Mouse (Mus musculus) embryonic facial prominence, embryonic 14.5 days (tissue): Measurements from ENCODE around the gene Gm45717. TPM values are rescaled to one million over a fixed set of nuclear protein-coding genes. Genes with fewer than 3 reads are reported as not detected.
A peak's percentile ranks its signal among the peaks of the same experiment; 100 is the strongest.

Experiments
- ATAC-seq: fragments of 200-750 bp; cut with Nextera tagmentation; 2 replicates; pipeline ENCODE4 v1.8.0; 2017; ENCODE audit warnings: low read depth, moderate number of reproducible peaks, moderate TSS enrichment
- DNase-seq: peaks from one replicate; pipeline ENCODE4 v3.0.0-alpha.2; 2015; ENCODE audit warnings: low spot score
- H3K27ac ChIP-seq: fragments of 300-500 bp; sonication (generic); replicated peaks from 2 replicates; pipeline ENCODE4 v1.5.1; 2014; ENCODE audit warnings: low read depth, mild to moderate bottlenecking, low read length, moderate library complexity
- H3K27me3 ChIP-seq: fragments of 300-500 bp; sonication (generic); replicated peaks from 2 replicates; pipeline ENCODE4 v1.6.1; 2014; ENCODE audit warnings: low read length; ENCODE audit not compliant: control insufficient read depth, insufficient read depth
- H3K36me3 ChIP-seq: fragments of 300-500 bp; sonication (generic); 2 replicates; pipeline ENCODE4 v1.6.1; 2014; ENCODE audit warnings: low read length, mixed read lengths; ENCODE audit not compliant: control insufficient read depth, insufficient read depth
- H3K4me1 ChIP-seq: fragments of 300-500 bp; sonication (generic); 2 replicates; pipeline ENCODE4 v1.6.1; 2014; ENCODE audit warnings: antibody characterized with exemption, low read length; ENCODE audit not compliant: control insufficient read depth, insufficient read depth
- H3K4me2 ChIP-seq: fragments of 300-500 bp; sonication (generic); 2 replicates; pipeline ENCODE4 v1.6.1; 2014; ENCODE audit warnings: low read depth, mild to moderate bottlenecking, low read length, moderate library complexity, mixed read lengths
- H3K4me3 ChIP-seq: fragments of 300-500 bp; sonication (generic); 2 replicates; pipeline ENCODE4 v1.5.1; 2014; ENCODE audit warnings: low read depth, mild to moderate bottlenecking, low read length
- H3K9ac ChIP-seq: fragments of 300-500 bp; sonication (generic); 2 replicates; pipeline ENCODE4 v1.6.1; 2014; ENCODE audit warnings: low read depth, mild to moderate bottlenecking, low read length, moderate library complexity, mixed read lengths
- H3K9me3 ChIP-seq: fragments of 300-500 bp; sonication (generic); 2 replicates; pipeline ENCODE4 v1.6.1; 2016; ENCODE audit warnings: low read length; ENCODE audit not compliant: control insufficient read depth
- WGBS: fragments of 180-500 bp; shearing (Covaris S2); extraction: QIAGEN DNeasy Blood & Tissue Kit; methylation state at CpG from one replicate; pipeline ENCODE4 v1.1.7; 2014; 5-methylcytosine and 5-hydroxymethylcytosine counted together
- polyA plus RNA-seq: library from polyadenylated mRNA; unstranded; fragments of >200 nt; fragmentation: Nextera tagmentation; extraction: Ambion mirVana; gene quantifications from 2 replicates; pipeline ENCODE4 v1.2.1, GENCODE M21; 2014

Gene Gm45717
- 0.89 TPM in 1 of 2 replicates, not detected in the other for polyA plus RNA-seq

- Histone ChIP-seq H3K36me3 (0 out of 2 replicates have a peak, but pooled peaks cover 10% of the 10 kb centered on the region), H3K27me3 (no peaks in the 10 kb centered on the region), H3K9ac (peak within 1 kb of the TSS; percentile 71), H3K4me2 (peak within 1 kb of the TSS; percentile 79), H3K27ac (peak within 1 kb of the TSS; percentile 94), H3K4me3 (peak within 1 kb of the TSS; percentile 56), H3K4me1 (peaks cover 42% of the 10 kb centered on the region), H3K9me3 (no peaks in the 10 kb centered on the region)
- DNase-seq (peak; percentile 97), ATAC-seq (peak; percentile 92)
- WGBS = 7% methylated on average over 11 of the region's 11 CpGs
These were observed at the start of gene Gm45717, which contains the start of gene Ifitm2 for GRCm38 (mm10) chr7:140955758-140956555. Gm45717 (minus strand) TSS chr7:140955937. Ifitm2 (minus strand) TSS chr7:140955987.

- H3K9me3 ChIP-seq = no peaks in the 10 kb centered on the region
- ATAC-seq (no peak), DNase-seq (no peak)
- no peak overlapping the region for H3K4me3 ChIP-seq
- no peak overlapping the region for H3K4me2 ChIP-seq
- H3K36me3 ChIP-seq = no peaks in the 10 kb centered on the region
- peaks cover 3% of the 10 kb centered on the region; the same call in 1 of the 2 replicates for H3K4me1 ChIP-seq
- H3K27me3 ChIP-seq = no peaks in the 10 kb centered on the region
- no peak overlapping the region for H3K27ac ChIP-seq
- 83% methylated on average over 5 of the region's 5 CpGs for WGBS
- H3K9ac ChIP-seq = no peak overlapping the region
These were observed 47.7 kb upstream of the Gm45717 start for GRCm38 (mm10) chr7:141003248-141004010.

- WGBS = 69% methylated on average over 15 of the region's 15 CpGs
- DNase-seq (no peak), ATAC-seq (no peak)
- Histone ChIP-seq H3K4me2 (no peak overlapping the region), H3K4me1 (no peaks in the 10 kb centered on the region), H3K9ac (no peak overlapping the region), H3K4me3 (no peak overlapping the region), H3K9me3 (no peaks in the 10 kb centered on the region), H3K36me3 (no peaks in the 10 kb centered on the region), H3K27me3 (no peaks in the 10 kb centered on the region), H3K27ac (no peak overlapping the region)
These were observed 45.4 kb upstream of the Gm45717 start for GRCm38 (mm10) chr7:141000881-141001708.

- H3K27me3 ChIP-seq = no peaks in the 10 kb centered on the region
- 81% methylated on average over 11 of the region's 11 CpGs for WGBS
- ATAC-seq = no peak
- H3K9ac ChIP-seq = no peak overlapping the region
- H3K4me2 ChIP-seq = no peak overlapping the region
- H3K9me3 ChIP-seq = no peaks in the 10 kb centered on the region
- H3K27ac ChIP-seq = no peak overlapping the region
- no peaks in the 10 kb centered on the region for H3K36me3 ChIP-seq
- H3K4me1 ChIP-seq = no peaks in the 10 kb centered on the region
- H3K4me3 ChIP-seq = no peak overlapping the region
- no peak for DNase-seq
These were observed 43.3 kb upstream of the Gm45717 start for GRCm38 (mm10) chr7:140998853-140999700.

GRCm38 (mm10) chr7:140997817-140998216, 42.1 kb upstream of the Gm45717 start:
- 72% methylated on average over 1 of the region's 1 CpGs for WGBS
- no peak overlapping the region for H3K27ac ChIP-seq
- no peak overlapping the region for H3K4me3 ChIP-seq
- H3K27me3 ChIP-seq = no peaks in the 10 kb centered on the region
- no peak overlapping the region for H3K4me2 ChIP-seq
- H3K4me1 ChIP-seq = no peaks in the 10 kb centered on the region
- ATAC-seq (no peak), DNase-seq (no peak)
- H3K9me3 ChIP-seq = no peaks in the 10 kb centered on the region
- no peak overlapping the region for H3K9ac ChIP-seq
- H3K36me3 ChIP-seq = no peaks in the 10 kb centered on the region

- no peak for DNase-seq
- 87% methylated on average over 14 of the region's 14 CpGs for WGBS
- no peak overlapping the region for H3K9ac ChIP-seq
These were observed 35.5 kb upstream of the Gm45717 start for GRCm38 (mm10) chr7:140991117-140991689.

GRCm38 (mm10) chr7:140990622-140991021, 34.9 kb upstream of the Gm45717 start:
- no peak for ATAC-seq
- no peak overlapping the region for H3K4me3 ChIP-seq
- no peak overlapping the region for H3K4me2 ChIP-seq
- no peaks in the 10 kb centered on the region for H3K4me1 ChIP-seq
- H3K27me3 ChIP-seq = no peaks in the 10 kb centered on the region
- WGBS = 66% methylated on average over 5 of the region's 5 CpGs
- H3K36me3 ChIP-seq = no peaks in the 10 kb centered on the region
- no peaks in the 10 kb centered on the region for H3K9me3 ChIP-seq
- H3K9ac ChIP-seq = no peak overlapping the region
- DNase-seq = no peak
- no peak overlapping the region for H3K27ac ChIP-seq

More at GRCm38 (mm10) chr7:140991117-140991689, 35.5 kb upstream of the Gm45717 start:
- Histone ChIP-seq H3K27ac (no peak overlapping the region), H3K4me1 (no peaks in the 10 kb centered on the region), H3K4me3 (no peak overlapping the region), H3K27me3 (no peaks in the 10 kb centered on the region), H3K4me2 (no peak overlapping the region), H3K36me3 (no peaks in the 10 kb centered on the region), H3K9me3 (no peaks in the 10 kb centered on the region)
- no peak for ATAC-seq
